Mouse (Mus musculus) kidney, adult 10 weeks (tissue): ENCODE data around the gene Wnt9a. TPM values are rescaled to one million over a fixed set of nuclear protein-coding genes. Genes with fewer than 3 reads are reported as not detected.

Experiments
- polyA plus RNA-seq: library from polyadenylated mRNA; stranded (reverse); fragments of 350-450 nt; fragmentation: Illumina TruSeq; extraction: RNeasy Lipid Tissue Mini Kit (QIAGEN cat#74804); gene quantifications from one replicate; pipeline ENCODE4 v1.2.3, GENCODE M21; 2014; ENCODE audit warnings: low read depth, low replicate concordance

The Wnt9a gene
- polyA plus RNA-seq, result 0.16 TPM

GRCm38 (mm10) chr11:59306461-59307421 is at the start of gene Wnt9a:
Gene Wnt9a (plus strand): TSS chr11:59306928.

GRCm38 (mm10) chr11:59290702-59291303 is 15.9 kb upstream of the Wnt9a start, which contains the start of gene Wnt3a:
Gene Wnt3a (minus strand): TSS chr11:59290752.

GRCm38 (mm10) chr11:59375475-59375874 is 68.7 kb downstream of the Wnt9a start, which contains the start of gene Prss38:
Gene Prss38 (minus strand): TSS chr11:59375657.

Other genes starting within 250 kb of the Wnt9a start
- gene Obscn, start 170.5 kb upstream of the Wnt9a start, polyA plus RNA-seq, result not detected
- gene Iba57, start 143.2 kb upstream of the Wnt9a start, polyA plus RNA-seq, result 0.97 TPM
- not detected for gene Gjc2, start 123.7 kb upstream of the Wnt9a start, polyA plus RNA-seq
- 5.9 TPM for gene Guk1, start 114.7 kb upstream of the Wnt9a start, polyA plus RNA-seq
- gene Mrpl55, start 104.4 kb upstream of the Wnt9a start, polyA plus RNA-seq, result 15.6 TPM
- gene 2310033P09Rik, start 98.6 kb upstream of the Wnt9a start, polyA plus RNA-seq, result 0.85 TPM
- gene Arf1, start 78.7 kb upstream of the Wnt9a start, polyA plus RNA-seq, result 190 TPM
- not detected for gene Wnt3a, start 16.2 kb upstream of the Wnt9a start, polyA plus RNA-seq
- gene Prss38, start 68.7 kb downstream of the Wnt9a start, polyA plus RNA-seq, result not detected
- gene Jmjd4, start 143.1 kb downstream of the Wnt9a start, polyA plus RNA-seq, result 7.8 TPM
- gene Snap47, start 144.3 kb downstream of the Wnt9a start, polyA plus RNA-seq, result 45.9 TPM
- 7.0 TPM for gene Zfp867, start 165.5 kb downstream of the Wnt9a start, polyA plus RNA-seq
- 2.1 TPM for gene Zkscan17, start 219.8 kb downstream of the Wnt9a start, polyA plus RNA-seq
- not detected for gene Nlrp3, start 234.6 kb downstream of the Wnt9a start, polyA plus RNA-seq